ENCODE assay signal across 14 mouse cellular contexts in genomic region chr5:146916273-146916672, GRCm38 (mm10). TPM values are rescaled to one million over a fixed set of nuclear protein-coding genes. Genes with fewer than 3 reads are reported as not detected.
DNase-seq lines count a peak whose midpoint lies in the region; ATAC-seq and TF ChIP-seq lines count a peak whose summit lies in the region.
"Had no signal": no experiment of that assay in that cellular context is flagged by ENCODE, and none has a peak within 500 bp of the region (broad histone marks: within the 10 kb centered on the region; RNA-seq: fewer than 3 reads in every experiment).

No protein-coding gene starts in this region.

- no peak for TF ChIP-seq EP300 in heart, adult 2 months (IDR thresholded peaks at IDR 0.05; ENCODE audit: insufficient read depth, low read depth, low read length)
- TF ChIP-seq EP300 in liver, embryonic 14.5 days (IDR thresholded peaks at IDR 0.05; ENCODE audit: low read depth) = no peak
- TF ChIP-seq EP300 in CH12.LX (IDR thresholded peaks at IDR 0.05; ENCODE audit: low read length) = no peak

- H3K4me1 ChIP-seq in heart, adult 2 months (ENCODE audit: control insufficient read depth, insufficient read depth, low read length) = no peaks in the 10 kb centered on the region
- peaks cover 24% of the 10 kb centered on the region for H3K4me1 ChIP-seq in heart, embryonic 10.5 days
- H3K4me1 ChIP-seq in liver, embryonic 14.5 days (replicated peaks; ENCODE audit: control insufficient read depth in 2 of 2, insufficient read depth in 2 of 2, low read length in 1 of 2) = peaks cover 0 to 10% of the 10 kb centered on the region in 2 experiments; a peak in 1 of 4 replicates
- peaks cover 3 to 10% of the 10 kb centered on the region in 2 experiments; a peak in 2 of 4 replicates for H3K4me1 ChIP-seq in CH12.LX (ENCODE audit: control insufficient read depth in 1 of 2, insufficient read depth in 2 of 2)
- H3K4me1 ChIP-seq in bone marrow macrophage, adult 2 months (ENCODE audit: control insufficient read depth, insufficient read depth, low read length) = peaks cover 7% of the 10 kb centered on the region; the same call in 1 of the 2 replicates

- no peaks in the 10 kb centered on the region for H3K36me3 ChIP-seq in heart, adult 2 months (ENCODE audit: control insufficient read depth, insufficient read depth, low read length)
- H3K36me3 ChIP-seq in heart, embryonic 10.5 days = no peaks in the 10 kb centered on the region
- H3K36me3 ChIP-seq in liver, embryonic 14.5 days (replicated peaks; ENCODE audit: control insufficient read depth, insufficient read depth, low read depth) = no peaks in the 10 kb centered on the region
- no peaks in the 10 kb centered on the region for H3K36me3 ChIP-seq in CH12.LX (replicated peaks in 1 of 2; ENCODE audit: control insufficient read depth in 1 of 2, insufficient read depth in 1 of 2, low read length in 1 of 2)
- H3K36me3 ChIP-seq: limb, embryonic 12.5 days had no signal

- WGBS in heart, adult 2 months = 67% methylated on average over 8 of the region's 8 CpGs
- 57% methylated on average over 8 of the region's 8 CpGs for WGBS in heart, embryonic 10.5 days
- 55% methylated on average over 8 of the region's 8 CpGs for WGBS in liver, embryonic 14.5 days (ENCODE audit: insufficient replicate concordance)

- H3K79me2 ChIP-seq in heart, adult 2 months (replicated peaks; ENCODE audit: control insufficient read depth, insufficient read depth, low read length) = no peaks in the 10 kb centered on the region
- no peaks in the 10 kb centered on the region for H3K79me2 ChIP-seq in CH12.LX (replicated peaks; ENCODE audit: control insufficient read depth, extremely low read depth, insufficient read depth, poor library complexity, severe bottlenecking)

- no peak for DNase-seq in heart, adult 2 months
- no peak for DNase-seq in heart, embryonic 10.5 days (ENCODE audit: low spot score)
- DNase-seq in liver, embryonic 14.5 days (ENCODE audit: low read depth in 3 of 3, low spot score in 3 of 3) = no peak
- no peak for DNase-seq in liver
- DNase-seq in CH12.LX (ENCODE audit: extremely low read depth) = no peak
- no peak for DNase-seq in adipocyte (ENCODE audit: low spot score)
- no peak for DNase-seq in embryo, embryonic 9.5 days (ENCODE audit: extremely low spot score)
- DNase-seq: cerebellum, adult 11-12 months; cerebellum, postnatal 36 days; gastrocnemius, postnatal 14 days; lung, postnatal 14 days had no signal

- no peak; the same call in 1 of the 2 replicates for TF ChIP-seq RAD21 in CH12.LX (IDR thresholded peaks at IDR 0.05; ENCODE audit: low read depth, low read length)

- dilution Hi-C loops in CH12.LX (cut with MboI; ENCODE audit: extremely low pct_ligation_motif_present, extremely low pct_unique_long_range_greater_than_20kb, low sequenced_read_pairs) = no loop called here

- H3K9me3 ChIP-seq in heart, embryonic 10.5 days = no peaks in the 10 kb centered on the region
- no peaks in the 10 kb centered on the region for H3K9me3 ChIP-seq in liver, embryonic 14.5 days (ENCODE audit: control insufficient read depth, low read length)
- no peaks in the 10 kb centered on the region for H3K9me3 ChIP-seq in CH12.LX (replicated peaks; ENCODE audit: low read length)
- H3K9me3 ChIP-seq: limb, embryonic 12.5 days had no signal

- H3K4me2 ChIP-seq in liver, embryonic 14.5 days (ENCODE audit: low read depth) = no peak overlapping the region
- no peak overlapping the region for H3K4me2 ChIP-seq in CH12.LX (ENCODE audit: insufficient read depth, low read depth, poor library complexity, severe bottlenecking)
- H3K4me2 ChIP-seq: limb, embryonic 12.5 days had no signal

- TF ChIP-seq POLR2A in heart, adult 2 months (IDR thresholded peaks at IDR 0.05; ENCODE audit: insufficient read depth, low read depth, low read length) = no peak
- no peak for TF ChIP-seq POLR2A in CH12.LX (IDR thresholded peaks at IDR 0.05; ENCODE audit: low read depth, low read length)
- no peak for TF ChIP-seq POLR2A in bone marrow macrophage, adult 2 months (IDR thresholded peaks at IDR 0.05; ENCODE audit: borderline replicate concordance, low read depth, low read length)

- H3K27me3 ChIP-seq in heart, adult 2 months (ENCODE audit: control insufficient read depth, insufficient read depth, low read length) = peaks cover 6% of the 10 kb centered on the region
- peaks cover 16% of the 10 kb centered on the region for H3K27me3 ChIP-seq in heart, embryonic 10.5 days (ENCODE audit: insufficient read depth, poor library complexity, severe bottlenecking)
- no peaks in the 10 kb centered on the region for H3K27me3 ChIP-seq in liver, embryonic 14.5 days (ENCODE audit: control insufficient read depth, insufficient read depth, low read length)
- no peaks in the 10 kb centered on the region for H3K27me3 ChIP-seq in CH12.LX (replicated peaks)

- intact Hi-C loops in heart, adult 2 months (cut with DNase I) = no loop called here

- peak; percentile 47 for TF ChIP-seq CTCF in heart, adult 2 months (IDR thresholded peaks at IDR 0.05)
- TF ChIP-seq CTCF in liver, embryonic 14.5 days (IDR thresholded peaks at IDR 0.05; ENCODE audit: low read depth) = peak; percentile 25; the same call in 1 of the 2 replicates
- TF ChIP-seq CTCF in CH12.LX (conservative IDR thresholded peaks at IDR 0.05 in 1 of 2, IDR thresholded peaks at IDR 0.05 in 1 of 2; ENCODE audit: low read depth in 2 of 2, low read length in 2 of 2) = peak in 1 of 2 experiments; percentile 53; a peak in 2 of 4 replicates
- TF ChIP-seq CTCF in bone marrow macrophage, adult 2 months (IDR thresholded peaks at IDR 0.05; ENCODE audit: low read depth, low read length) = peak; percentile 11; the same call in 1 of the 2 replicates

- no peak for ATAC-seq in liver, embryonic 14.5 days (ENCODE audit: insufficient read depth)
- ATAC-seq: intestine, embryonic 16.5 days had no signal

- no peak overlapping the region for H3K27ac ChIP-seq in heart, adult 2 months
- no peak overlapping the region for H3K27ac ChIP-seq in heart, embryonic 10.5 days
- H3K27ac ChIP-seq in liver, embryonic 14.5 days = no peak overlapping the region
- H3K27ac ChIP-seq in CH12.LX (ENCODE audit: insufficient read depth, low read depth) = no peak overlapping the region
- no peak overlapping the region for H3K27ac ChIP-seq in bone marrow macrophage, adult 2 months (ENCODE audit: insufficient read depth, low read depth, low read length)
- H3K27ac ChIP-seq: limb, embryonic 12.5 days had no signal

- H3K9ac ChIP-seq in heart, adult 2 months (ENCODE audit: low read depth, low read length) = no peak overlapping the region
- no peak overlapping the region for H3K9ac ChIP-seq in liver, embryonic 14.5 days (replicated peaks)
- H3K9ac ChIP-seq in CH12.LX (ENCODE audit: insufficient read depth, low read depth) = no peak overlapping the region
- H3K9ac ChIP-seq: limb, embryonic 12.5 days had no signal

- no peak overlapping the region for H3K4me3 ChIP-seq in heart, adult 2 months
- no peak overlapping the region for H3K4me3 ChIP-seq in heart, embryonic 10.5 days
- no peak overlapping the region for H3K4me3 ChIP-seq in liver, embryonic 14.5 days (ENCODE audit: insufficient read depth in 1 of 2, low read depth in 2 of 2, low read length in 2 of 2)
- no peak overlapping the region for H3K4me3 ChIP-seq in CH12.LX (replicated peaks in 1 of 3; ENCODE audit: low read depth in 2 of 3, low read length in 2 of 3, poor library complexity in 1 of 3)
- H3K4me3 ChIP-seq in bone marrow macrophage, adult 2 months (ENCODE audit: insufficient read depth, low read length) = no peak overlapping the region
- H3K4me3 ChIP-seq: limb, embryonic 12.5 days had no signal

- in situ Hi-C loops in CH12.LX (cut with MboI; ENCODE audit: low pct_ligation_motif_present, low pct_unique_long_range_greater_than_20kb, low sequenced_read_pairs) = loop anchor here (10.0 kb wide), 1 partner anchor 309 kb away; no protein-coding TSS in a partner anchor

TF ChIP-seq in CH12.LX, 34 proteins besides CTCF, POLR2A, EP300 and RAD21:
- TF ChIP-seq SMC3 (IDR thresholded peaks at IDR 0.05; ENCODE audit: low read depth, low read length) = peak; percentile 29; the same call in 1 of the 2 replicates
- no peak for TF ChIP-seq MAFK (IDR thresholded peaks at IDR 0.05; ENCODE audit: insufficient replicate concordance, low read length)

RNA-seq across cellular contexts. Expression of gene Gtf3a, which starts 32.2 kb away (rescaled TPM):
- total RNA-seq in heart, adult 2 months (2021) = 10 to 100 TPM; 18.4 to 19.2 TPM
- polyA plus RNA-seq in heart, adult 2 months (2012; rRNA removed) = 19.2 and 23.0 TPM in 2 replicates
- 102 and 125 TPM in 2 replicates for polyA plus RNA-seq in heart, embryonic 10.5 days (2016; fragmentation: Nextera tagmentation; extraction: Ambion mirVana)
- 20.9 and 31.3 TPM in 2 replicates for polyA plus RNA-seq in liver, embryonic 14.5 days (2012; rRNA removed)
- polyA plus RNA-seq in liver, embryonic 14.5 days (2014; fragmentation: Nextera tagmentation; extraction: Ambion mirVana) = 37.7 and 41.4 TPM in 2 replicates
- total RNA-seq in CH12.LX (2012; rRNA removed) (130 and 134 TPM in 2 replicates), CH12.LX (2014; rRNA removed) (110 and 116 TPM in 2 replicates)
- polyA plus RNA-seq in CH12.LX (2012; ENCODE audit: insufficient read length, low read depth) = 133 and 134 TPM in 2 replicates
- 37.0 and 40.8 TPM in 2 replicates for polyA plus RNA-seq in bone marrow macrophage, adult 2 months (2012; ENCODE audit: insufficient read depth, insufficient read length, missing spikeins)

RNA-seq across cellular contexts. Expression of gene Mtif3, which starts 47.3 kb away (rescaled TPM):
- total RNA-seq in heart, adult 2 months (2021) = 10 to 100 TPM; 21.0 to 23.3 TPM
- 12.2 and 18.1 TPM in 2 replicates for polyA plus RNA-seq in heart, adult 2 months (2012; rRNA removed)
- 20.6 and 22.2 TPM in 2 replicates for polyA plus RNA-seq in heart, embryonic 10.5 days (2016; fragmentation: Nextera tagmentation; extraction: Ambion mirVana)
- polyA plus RNA-seq in liver, embryonic 14.5 days (2012; rRNA removed) = 3.7 and 6.1 TPM in 2 replicates
- 12.2 and 13.7 TPM in 2 replicates for polyA plus RNA-seq in liver, embryonic 14.5 days (2014; fragmentation: Nextera tagmentation; extraction: Ambion mirVana)
- total RNA-seq in CH12.LX (2012; rRNA removed) (15.2 and 17.8 TPM in 2 replicates), CH12.LX (2014; rRNA removed) (26.7 TPM in 2 replicates)
- 24.3 and 25.6 TPM in 2 replicates for polyA plus RNA-seq in CH12.LX (2012; ENCODE audit: insufficient read length, low read depth)
- 15.5 and 19.6 TPM in 2 replicates for polyA plus RNA-seq in bone marrow macrophage, adult 2 months (2012; ENCODE audit: insufficient read depth, insufficient read length, missing spikeins)
